Mouse (Mus musculus) layer of hippocampus, postnatal 25 days (tissue): ENCODE measurements around the gene Pgam2. TPM values are rescaled to one million over a fixed set of nuclear protein-coding genes. Genes with fewer than 3 reads are reported as not detected.

Source experiments
- DNase-seq, 2 experiments: peaks; one replicate each; pipeline ENCODE4 v3.0.0; 2022; ENCODE audit warnings: mixed read lengths in 2 of 2, low spot score in 1 of 2; ENCODE audit errors: extremely low spot score in 1 of 2
- total RNA-seq, 2 experiments: library from RNA; stranded (reverse); gene quantifications; 2 replicates each; pipeline ENCODE4 v1.2.3; 2021

Pgam2 gene
- total RNA-seq: 10 to 100 TPM; 16.4 to 17.2 TPM

DNA sequence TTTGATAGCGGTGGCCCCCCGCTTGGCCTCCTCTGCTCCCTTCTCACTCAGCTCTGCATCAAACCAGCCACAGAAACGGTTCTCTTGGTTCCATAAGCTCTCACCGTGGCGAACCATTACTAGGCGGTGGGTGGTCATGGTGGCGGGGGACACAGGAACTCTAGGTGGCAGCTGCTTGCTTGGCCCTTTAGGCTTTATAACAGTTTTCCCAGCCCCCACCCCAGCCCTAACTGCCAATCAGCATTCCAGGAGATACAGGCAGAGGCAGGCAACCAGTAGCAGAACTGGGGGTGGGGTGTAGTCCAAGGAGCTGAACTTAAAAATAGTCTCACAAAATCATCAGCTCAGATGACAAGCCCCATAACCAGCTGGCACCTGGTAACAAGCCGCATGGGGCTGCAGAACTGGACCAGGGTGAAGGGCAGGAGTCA, at the start of gene Pgam2:
Gene Pgam2 (minus strand): TSS at position 183 of the 431 bp plus-strand sequence.
- no peak for DNase-seq

DNA sequence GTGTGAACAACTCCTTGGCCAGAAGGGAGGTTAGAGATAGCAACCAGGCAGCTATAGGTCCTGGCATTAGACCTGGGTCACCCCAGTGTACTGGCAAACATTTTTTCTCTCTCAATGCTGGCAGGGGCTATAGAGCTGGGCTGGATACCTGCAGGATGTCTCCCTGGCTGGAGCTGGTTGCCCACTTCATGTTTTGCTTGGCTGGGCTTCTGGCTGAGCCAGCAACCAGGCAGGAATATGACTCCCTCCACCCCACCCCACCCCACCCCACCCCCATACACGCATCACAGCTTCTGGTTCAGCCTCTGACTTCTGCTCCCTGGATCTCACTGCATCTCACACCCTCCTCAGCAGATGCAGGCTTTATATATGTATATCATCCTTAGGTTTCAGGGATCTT, 48.8 kb upstream of the Pgam2 start:
- DNase-seq: no peak

DNA sequence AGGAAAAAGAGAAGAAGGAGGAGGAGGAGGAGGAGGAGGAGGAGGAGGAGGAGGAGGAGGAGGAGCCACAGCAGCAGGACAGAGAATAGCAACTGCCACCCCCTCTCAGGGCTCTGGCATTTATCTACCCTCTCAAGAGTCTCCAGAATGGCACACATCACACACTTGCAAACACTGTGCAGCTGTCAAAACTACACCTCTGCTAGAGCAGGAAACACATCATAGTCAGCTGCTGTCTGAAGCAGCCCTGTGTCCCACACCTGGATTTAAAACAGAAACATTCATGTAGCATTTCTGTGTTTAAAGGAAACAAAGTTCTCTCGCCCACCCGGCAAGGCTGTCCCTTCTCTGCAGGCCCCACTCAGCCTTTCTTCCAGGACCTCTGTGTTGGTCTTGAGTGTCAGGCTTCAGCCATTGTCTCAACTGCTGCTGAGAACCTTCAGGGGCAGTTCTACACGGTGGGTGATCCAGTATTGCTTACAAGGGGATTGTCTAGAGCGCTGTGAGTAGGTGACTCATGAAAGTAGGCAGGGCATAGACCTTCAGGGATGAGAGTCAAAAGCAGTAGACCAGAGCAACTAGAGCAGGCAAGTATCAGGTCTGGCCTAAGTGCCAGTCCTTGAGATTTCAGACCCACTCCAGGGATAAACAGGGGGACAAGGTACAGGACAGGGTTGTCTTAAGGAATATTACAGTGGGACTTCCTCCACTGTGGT, 47.6 kb upstream of the Pgam2 start:
- no peak for DNase-seq

DNA sequence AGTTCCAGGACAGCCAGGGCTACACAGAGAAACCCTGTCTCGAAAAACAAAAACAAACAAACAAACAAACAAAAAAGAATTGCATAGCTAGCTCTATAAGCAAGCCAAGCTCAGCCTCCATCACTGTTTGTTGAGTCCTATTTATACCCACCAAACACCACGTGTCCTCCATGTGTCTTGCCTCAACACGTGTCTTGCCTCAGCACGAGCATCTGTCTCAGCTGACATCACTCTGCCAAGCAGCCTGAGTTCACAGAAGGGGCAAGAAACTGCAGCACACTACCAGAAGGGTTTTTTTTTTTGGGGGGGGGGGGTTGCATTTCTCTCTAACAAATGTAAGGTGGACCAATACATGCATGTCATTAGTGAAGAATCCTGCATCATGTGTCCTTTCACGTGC, 46.9 kb upstream of the Pgam2 start:
- DNase-seq: no peak

DNA sequence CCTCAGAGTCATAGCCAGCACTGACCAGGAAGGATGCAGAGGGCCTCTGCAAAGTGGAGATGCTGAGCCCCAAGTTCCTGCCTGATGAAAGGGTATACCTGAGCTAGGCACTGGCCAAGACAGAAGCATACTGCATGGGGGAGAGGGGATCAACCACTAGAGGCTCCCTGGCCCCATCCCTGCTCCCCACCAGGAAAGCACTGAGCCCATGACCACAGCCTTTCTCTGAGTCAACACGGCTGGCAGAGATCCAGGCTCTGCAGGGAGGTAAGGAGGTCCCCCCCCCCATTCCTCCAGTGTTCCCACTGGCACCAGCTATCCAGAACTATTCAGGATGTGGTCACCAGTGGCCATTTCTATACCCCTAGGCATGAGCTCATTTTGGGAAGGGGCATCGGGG, 45.8 kb upstream of the Pgam2 start:
- DNase-seq: no peak

DNA sequence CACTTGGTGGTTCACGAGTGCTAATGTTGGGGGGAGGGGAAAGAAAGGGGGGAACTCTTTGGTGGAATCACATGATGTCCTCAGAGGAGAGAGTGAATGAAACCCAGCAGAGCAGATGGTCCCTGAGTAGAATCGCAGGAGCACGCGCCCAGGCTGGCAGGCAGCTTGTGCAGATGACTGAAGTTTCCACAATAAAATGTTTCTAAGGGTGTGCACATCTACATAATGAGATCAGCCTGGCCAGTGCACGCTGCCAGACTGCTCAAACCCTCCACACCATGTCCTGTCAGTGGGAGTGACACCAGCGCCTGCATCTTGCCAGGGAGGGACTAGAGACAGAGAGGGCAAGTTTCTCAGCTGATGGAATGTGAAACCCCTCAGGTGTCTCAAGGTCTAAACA, 45.2 kb upstream of the Pgam2 start:
- DNase-seq: peak; percentile 35 to 38

DNA sequence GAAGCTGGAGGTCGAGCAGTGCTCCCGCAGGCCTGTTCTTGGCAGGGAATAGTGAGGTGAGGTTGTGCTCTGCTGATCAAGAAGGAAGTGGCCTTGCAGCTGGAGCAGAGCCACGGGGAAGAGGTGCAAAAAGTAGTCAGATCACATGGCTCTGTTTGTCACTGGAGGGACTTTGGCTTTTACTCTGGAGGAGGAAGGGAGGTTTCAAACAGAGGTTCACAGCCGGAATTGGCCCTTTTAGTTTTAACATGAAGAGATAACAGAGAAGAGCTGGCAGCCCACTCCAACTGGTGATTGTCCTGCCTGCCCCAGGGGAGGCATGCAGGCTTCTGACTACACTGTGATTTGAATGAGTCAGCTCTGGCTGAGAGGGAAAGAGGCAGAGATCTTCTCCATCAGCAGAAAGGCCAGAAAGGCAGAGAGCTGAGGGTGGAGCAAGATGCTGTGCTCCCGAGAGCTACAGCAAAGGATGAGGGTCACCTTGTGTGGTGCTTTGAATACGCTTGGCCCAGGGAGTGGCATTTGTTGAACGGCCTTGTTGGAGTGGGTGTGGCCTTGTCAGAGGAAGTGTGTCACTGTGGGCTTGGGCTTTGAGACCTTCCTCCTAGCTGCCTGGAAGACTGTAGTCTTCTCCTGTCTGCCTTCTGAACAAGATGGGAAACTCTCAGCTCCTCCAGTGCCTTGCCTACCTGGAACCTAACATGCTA, 43.3 kb upstream of the Pgam2 start:
- no peak for DNase-seq

DNA sequence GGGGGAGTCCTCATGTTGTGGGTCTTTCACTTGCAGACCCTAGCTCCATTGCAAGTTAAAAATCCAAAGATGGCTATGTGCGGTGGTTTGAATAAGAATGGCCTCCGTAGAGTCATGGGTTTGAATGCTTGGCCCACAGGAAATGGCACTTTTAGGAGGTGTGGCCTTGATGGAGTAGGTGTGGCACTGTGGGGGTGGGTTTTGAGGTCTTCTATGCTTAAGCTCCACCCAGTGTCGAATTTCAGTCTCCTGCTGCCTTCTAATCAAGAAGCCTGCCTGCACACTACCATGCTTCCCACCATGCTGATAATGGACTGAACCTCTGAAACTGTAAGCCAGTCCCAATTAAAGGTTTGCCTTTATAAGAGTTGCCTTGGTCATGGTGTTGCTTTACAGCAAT, 39.6 kb upstream of the Pgam2 start:
- no peak for DNase-seq

DNA sequence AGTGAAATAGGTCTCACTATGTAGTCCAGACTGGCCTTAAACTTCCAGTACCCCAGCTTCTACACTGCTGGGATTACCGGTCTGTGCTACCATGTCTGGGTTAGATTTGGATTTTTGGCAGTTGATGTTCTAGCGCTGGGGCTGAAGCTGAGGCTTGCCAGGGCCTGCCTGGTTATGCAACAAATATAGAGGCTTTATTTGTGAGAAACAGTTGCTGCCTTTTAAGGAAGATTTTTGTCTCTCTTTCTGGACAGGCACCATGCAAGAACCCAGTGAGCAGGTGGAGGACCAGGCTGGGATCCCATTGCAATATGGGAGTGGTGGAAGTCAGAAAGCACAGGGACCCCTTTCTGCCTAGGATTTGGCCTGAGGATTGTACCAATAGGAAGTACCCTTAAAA, 38.2 kb upstream of the Pgam2 start:
- no peak for DNase-seq

DNA sequence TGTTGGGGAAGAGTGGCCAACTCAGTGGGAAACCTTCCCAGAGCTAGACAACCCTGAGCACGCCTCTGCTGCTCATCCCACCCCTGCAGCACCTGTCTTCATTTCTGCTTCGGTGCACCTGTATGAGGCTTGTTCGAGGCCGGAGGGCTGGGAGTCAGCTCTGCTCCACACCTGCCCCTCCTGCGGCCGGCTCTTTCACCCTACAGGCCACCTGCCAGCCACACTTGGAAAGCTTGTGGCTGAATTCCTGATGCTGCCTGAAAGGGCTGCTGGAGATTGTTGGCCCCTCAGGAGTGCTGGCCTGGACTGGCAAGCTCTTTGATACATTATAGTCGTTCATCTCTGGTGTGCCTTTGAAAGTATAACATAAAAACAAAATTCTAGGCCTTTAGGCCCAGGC, 36.8 kb upstream of the Pgam2 start:
- no peak for DNase-seq

DNA sequence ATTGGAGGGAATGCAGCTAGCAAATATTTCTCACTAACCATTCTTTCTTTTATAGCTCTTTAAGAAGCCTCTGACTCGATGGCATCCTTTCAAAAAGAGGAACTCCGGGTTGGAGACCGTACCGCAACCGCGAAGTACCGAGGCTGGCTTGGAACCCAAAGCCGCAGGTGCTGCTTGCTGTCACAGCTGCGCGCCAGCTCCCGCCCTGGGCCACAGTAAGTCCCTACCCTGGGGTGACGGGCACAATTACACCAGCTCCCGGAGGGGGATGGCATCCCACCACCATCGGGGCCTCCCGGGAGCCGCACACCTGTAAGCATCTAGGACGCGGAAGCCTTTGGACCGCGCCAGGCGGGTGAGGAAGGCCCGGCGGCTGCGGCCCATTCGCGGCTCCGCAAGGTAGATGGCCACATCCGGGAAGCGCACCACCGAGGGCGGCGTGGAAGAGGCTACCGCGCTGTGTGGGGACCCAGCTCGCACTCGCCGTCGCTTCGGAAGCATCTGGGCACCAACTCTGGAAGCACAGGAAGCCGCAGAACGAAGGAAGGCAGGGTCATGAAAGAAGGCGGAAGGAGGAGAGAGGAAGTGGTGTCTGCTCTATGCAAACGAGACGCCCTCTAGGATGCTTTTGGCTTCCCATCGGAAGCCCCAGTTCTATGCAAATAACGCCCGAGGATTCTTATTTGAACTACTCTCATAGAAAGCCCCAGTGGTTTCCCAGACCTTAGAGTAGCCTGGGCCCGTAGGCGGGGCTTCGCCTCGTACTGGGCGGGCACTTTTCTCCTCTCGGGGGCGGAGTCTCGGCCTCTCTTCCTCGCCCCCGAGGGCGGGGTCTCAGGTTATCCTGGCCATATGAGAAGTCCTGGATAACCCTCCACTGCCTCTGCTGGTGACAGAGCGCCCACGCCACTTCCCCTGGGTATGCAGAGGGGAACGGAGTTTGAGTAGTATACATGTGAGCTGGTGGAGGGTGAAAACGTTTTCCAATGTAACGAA, 34.0 kb upstream of the Pgam2 start, which contains the start of gene Polm:
Gene Polm (minus strand): TSS at position 766 of the 996 bp plus-strand sequence.
- peak; percentile 67 to 70 for DNase-seq

DNA sequence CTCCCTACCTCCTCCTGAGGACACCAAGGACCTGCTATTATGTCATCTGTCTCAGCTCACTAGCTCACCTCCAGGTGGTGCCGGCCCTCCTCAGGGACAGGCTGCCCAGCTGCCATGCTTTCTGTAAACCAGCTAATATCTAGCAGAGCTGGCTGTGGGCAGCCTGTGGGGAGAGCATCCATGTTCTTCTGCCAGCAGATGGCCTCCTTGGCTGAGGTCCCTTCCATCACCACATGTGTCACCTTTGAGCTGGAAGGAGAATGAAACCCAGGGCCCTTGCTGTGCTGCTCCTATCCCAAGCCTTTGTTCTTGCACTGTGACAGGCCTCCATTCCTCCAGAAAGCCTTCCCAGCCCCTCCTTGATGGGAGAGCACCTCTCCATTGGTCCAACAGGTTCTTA, 32.6 kb upstream of the Pgam2 start:
- no peak for DNase-seq

DNA sequence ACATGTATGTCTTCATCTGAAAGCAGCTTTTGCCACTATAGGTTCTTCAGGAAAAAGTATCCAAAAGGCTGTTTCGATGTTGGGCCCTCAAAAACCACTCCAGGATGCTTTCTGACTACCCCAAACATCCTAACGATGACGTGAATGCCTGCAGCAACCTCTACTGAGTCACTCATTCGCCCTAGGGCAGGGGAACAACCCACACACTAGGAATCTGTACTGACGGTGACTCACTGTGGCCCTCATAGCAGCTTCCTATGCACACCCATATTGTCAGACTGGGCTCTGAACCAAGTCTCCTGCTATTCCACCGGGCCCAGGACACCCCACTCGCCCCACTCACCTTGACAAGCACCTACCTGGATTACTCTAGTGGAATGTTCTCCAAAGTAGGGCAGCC, 31.5 kb upstream of the Pgam2 start:
- no peak for DNase-seq

DNA sequence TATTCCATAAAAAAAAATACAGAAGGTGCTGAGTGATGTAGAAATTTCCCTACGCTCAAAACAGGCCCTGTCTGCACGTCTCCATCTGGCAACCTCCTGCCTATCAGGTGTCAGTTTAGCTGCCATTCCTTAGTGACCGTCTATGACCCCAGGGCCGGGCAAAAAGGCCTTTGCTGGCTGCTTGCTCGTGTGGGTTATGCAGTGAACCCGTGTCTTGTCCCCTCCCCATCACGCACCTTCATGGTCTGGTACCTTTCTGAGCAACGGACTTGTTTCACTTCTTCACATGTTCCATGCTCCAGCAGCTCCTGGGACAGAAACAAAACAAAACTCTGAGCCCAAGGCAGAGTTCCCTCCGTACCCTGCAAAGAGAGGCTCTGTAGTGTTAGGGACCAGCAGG, 31.0 kb upstream of the Pgam2 start:
- DNase-seq: no peak

DNA sequence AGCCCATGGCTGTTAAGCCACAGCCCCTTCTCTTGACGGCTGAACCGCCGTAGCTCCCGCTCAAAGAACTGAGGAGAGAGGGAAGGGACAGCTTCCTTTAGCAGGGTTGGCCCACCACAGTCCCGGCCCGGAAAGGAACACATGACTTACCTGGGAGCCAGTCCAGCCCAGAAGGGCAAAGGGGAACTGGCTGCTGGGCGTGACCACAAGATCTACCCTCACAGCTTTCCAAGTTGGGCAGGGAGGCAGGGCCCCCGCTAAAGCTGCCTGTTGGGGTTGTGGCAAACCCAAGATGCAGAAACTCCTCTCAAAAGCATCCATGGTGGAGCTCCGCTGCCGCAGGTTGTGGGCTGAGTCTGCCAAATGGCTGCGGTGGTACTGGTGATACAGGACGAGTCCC, 25.8 kb upstream of the Pgam2 start:
- DNase-seq: no peak

DNA sequence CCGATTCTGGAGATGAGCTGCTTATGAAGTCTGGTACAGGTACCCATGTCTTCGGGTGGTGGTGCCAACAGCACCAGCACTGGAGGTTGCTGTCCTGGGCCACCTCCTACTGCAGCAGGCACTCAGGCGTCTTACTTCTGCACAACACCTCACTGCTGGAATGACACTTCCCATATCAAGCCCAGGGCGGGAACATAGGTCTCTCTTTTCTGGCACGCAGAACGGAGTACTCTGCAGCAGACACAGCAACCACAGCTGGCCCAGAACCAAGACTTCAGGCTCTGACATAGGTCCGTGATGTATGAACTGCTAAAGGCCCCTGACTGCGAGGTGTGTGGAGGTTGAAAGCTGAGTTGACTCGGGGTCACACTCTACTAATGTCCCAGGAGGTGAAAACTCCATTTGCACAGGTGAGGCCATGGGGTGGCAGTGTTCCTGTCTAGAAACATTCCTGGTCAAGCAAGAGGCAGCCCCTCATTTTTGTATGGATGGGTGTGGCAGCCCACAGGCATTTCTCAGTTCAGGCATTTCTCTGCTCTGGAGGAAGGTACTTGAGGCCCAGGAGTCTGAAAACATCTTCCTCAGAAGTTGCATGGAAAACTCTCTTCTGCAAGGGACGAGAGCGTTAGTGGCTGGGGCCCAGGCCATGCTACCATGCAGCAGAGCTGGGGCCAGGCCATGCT, 25.1 kb upstream of the Pgam2 start:
- DNase-seq: no peak

DNA sequence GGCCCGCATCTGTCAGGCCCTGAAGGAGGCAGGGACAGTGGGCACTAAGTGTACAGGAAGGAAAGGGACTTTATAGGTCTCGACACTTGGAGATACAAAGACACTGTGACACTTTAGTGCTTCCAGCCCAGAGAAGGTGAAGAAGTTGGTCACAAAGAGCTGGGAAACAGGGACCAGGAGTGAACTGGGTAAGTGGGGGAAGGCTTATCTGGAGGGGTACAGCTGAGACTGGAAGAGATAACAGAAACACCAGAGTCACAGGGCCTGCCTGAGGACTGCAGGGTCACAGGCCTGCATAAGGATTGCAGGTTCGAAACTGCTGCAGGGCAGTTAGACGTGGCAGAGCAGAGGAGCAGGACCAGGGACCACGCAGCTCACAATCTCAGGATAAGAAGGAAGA, 24.4 kb upstream of the Pgam2 start:
- no peak for DNase-seq

DNA sequence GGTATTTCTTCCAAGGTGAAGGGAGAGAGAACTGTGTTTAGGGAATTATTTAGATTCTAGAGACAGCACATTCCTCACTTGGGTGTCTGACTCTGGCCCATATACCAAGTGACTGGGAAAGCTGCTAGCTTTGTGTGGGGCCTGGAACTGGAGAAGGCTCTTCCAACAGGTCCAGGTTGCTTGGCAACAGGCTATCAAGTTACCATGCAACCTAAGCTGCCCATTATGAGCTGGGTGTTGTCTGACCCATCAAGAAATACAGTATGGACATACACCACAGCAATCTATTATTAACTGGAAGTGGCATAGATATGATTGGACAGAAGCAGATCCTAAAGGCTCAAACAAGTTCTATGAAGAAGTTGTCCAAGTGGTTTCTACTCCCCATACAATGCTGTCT, 21.9 kb upstream of the Pgam2 start:
- no peak for DNase-seq

DNA sequence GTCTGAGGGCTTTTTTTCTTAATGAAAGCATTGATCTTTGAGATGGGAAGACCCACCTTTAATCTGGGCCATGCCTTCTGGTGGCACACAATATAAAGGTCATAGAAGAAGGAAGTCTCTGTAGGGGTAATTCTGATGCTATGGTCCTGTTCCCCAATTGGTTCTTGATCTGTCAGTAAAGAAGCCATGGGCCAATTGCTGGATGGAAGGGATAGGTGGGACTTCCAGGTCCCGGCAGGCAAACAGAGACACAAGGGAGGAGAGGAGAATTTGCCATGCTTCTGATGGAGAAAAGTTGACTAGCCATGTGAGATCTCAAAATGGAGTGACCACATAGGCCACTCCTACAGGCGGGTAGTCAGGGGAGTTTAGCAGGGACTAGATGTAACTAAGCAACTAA, 15.7 kb upstream of the Pgam2 start:
- no peak for DNase-seq

DNA sequence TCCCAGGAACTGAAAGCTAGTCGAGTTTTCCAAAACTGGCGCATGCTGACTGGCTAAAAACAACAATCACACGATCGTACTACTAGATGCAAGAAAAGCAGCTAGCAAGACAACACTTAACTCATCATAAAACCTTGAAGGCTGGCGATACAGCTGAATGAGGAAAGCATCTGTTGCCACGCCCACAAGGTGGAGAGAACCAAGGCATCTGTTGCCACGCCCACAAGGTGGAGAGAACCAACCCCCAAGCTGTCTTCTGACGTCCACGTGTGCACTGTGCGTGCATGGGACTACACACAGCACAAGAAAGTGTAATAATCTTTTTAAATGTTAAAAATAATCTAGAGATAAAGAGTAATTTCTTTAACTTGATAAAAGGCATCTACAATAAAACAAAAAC, 9.8 kb upstream of the Pgam2 start:
- DNase-seq: no peak
